Mouse (Mus musculus): Measurements from ENCODE around the gene Pkib. TPM values are rescaled to one million over a fixed set of nuclear protein-coding genes. Genes with fewer than 3 reads are reported as not detected.

Pkib gene
- total RNA-seq (2021), result 10 to 100 TPM; 13.1 to 13.8 TPM

DNA sequence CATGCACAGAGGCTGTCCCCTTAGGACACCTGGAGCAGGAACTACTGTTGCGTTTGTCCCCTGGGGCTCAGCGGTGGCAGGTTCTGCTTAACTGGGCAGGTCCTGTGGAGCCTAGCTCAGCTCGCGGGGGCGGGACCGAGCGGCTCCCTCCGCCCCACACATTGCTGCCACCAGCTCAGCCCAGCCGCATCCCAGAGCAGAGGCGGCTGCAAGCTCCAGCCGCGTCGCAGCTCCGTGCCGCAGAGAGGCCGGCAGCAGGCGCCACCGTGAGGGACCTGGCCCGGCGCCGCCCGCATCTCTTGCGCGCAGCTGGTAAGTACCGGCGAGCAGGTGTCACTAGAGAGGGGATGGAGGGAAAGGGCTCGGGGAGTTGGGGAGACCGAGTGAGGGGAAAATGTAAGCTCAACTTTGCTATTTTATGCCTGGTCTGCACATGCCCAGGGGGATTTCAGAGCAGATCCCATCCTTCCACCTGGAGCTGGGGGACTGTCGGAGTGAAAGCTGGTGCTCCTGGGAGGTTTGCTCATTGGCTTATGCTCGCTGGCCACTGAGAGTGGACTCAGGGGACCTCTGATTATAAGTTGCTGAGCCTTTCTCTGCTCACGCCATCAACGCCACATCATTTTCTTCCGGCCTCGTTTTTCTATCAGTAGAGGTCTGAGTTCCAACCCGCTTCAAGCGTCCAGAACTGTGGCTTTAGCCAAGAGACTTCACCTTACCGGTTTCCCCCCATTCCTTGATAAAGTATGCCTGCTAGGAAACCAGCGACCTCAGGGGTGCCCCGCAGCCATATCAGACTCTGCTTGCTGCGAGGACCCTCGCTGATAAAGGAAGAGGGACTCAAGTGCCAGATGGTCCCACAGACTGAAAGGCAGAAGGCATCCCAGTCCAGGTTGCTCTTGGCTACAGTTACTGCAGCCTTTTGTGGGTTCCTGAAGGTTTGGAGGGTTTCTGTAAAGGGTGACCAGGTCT is at the start of gene Pkib:
TSS of gene Pkib (plus strand) at position 86 of the 972 bp plus-strand sequence.
- DNase-seq, result peak; percentile 60 to 65

DNA sequence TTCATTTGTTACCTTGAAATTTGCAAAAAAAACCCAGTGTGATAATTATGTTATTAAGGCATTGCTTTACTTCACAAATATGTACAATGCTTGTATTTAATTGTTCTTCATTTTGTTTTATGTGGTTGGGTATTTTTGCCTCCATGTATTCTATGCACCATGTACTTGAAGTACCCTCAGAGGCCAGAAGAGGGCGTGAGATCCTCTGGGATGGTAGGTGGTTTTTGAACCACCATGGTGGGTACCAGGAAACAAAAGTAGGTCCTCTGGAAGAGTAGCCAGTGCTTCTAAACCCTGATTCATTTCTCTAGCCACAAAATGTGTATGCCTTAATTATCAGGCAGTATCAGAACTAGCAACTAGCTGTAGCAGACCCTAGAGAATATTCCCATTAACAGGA is 47.9 kb upstream of the Pkib start:
- no peak for DNase-seq

DNA sequence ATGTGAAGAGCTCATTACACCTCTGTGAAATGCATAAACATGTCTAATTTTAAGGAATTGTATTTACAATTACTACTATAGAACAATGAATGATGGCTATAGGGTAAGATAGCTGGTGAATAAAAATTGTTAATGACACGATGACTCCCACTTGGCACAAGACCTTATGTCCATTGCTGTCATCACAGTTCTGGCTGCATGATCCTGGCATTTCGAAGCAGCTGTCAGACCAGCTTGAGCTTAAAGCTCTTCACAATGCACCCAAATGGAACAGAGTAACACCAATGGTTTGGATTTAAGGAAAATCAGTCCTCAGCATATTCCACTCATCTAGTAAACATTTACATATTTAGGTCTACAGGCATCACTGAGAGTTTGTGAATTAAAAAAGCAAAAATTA is 37.5 kb upstream of the Pkib start:
- DNase-seq, result no peak

DNA sequence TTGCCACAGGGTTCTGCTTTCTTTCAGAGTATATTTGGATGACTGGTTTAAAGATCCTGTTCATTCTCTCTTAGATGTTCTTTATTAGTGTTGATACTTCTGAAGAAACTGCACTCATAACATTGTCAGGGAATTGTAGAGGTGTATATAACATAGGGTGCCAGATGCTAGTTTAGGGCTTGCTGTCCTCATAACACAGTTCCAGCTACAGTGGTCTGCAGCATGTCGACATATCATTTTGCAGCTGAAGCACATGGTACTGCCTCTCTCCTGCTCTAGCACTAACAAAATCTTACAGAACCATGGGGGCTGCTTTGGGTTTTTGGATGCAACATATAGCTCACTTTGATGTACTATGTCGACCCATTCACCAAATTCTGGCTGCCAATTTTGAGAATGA is 34.6 kb upstream of the Pkib start:
- no peak for DNase-seq

DNA sequence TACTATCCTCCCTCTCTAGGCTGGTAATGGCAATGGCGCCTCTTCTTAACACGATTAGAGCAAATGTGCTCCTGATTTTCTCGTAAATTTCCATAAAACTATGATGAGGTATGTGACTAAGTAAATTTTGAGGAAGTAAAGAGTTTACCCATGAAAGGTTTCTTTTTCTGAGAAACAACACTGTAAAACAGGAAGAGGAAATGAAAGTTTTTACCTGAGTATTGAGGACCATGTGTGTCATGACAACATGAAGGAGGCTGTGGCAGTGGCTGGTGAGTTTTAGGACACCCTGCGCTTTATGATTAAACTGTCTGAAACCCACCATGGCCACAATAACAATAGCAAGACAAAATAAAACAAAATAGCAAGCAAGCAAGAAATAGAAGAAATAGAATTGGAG is 28.8 kb upstream of the Pkib start:
- DNase-seq, result no peak

DNA sequence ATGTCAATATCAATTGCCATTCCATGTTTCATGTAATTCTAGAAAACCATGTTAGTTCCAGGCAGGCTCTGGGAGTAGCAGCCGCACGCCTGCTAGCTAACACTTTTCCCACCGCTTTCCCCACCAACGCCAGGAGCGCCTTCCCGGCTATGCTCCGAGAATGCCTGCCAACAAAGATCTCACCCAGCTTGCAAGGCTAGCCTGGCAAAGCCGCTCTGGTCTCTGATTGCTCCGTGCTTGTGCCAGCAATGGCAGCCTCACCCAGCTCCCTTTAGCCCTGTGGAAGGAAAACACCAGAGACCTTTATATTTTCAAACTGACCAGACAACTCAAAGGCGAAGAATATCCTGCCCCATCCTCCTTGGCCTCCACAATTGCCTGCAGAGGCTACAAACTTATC is 8.5 kb upstream of the Pkib start:
- peak; percentile 9 to 15 for DNase-seq

DNA sequence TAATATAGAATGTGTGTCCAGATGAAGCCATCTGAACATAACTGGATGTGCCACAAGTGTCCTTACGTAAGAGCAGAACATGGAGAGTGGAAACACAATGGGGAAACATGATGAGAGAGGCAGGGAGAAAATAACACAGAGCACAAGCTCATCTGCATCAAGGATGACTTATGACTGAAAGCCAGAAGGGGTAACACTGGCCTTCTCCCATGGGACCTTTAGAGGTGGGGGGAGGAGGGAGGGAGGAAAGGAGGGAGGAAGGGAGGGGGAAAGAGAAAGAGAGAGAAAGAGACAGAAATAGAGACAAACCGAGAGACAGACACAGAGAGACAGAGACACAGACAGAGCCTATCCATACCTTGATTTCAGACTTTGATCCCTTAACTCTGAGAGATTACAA is 4.0 kb upstream of the Pkib start:
- no peak for DNase-seq

DNA sequence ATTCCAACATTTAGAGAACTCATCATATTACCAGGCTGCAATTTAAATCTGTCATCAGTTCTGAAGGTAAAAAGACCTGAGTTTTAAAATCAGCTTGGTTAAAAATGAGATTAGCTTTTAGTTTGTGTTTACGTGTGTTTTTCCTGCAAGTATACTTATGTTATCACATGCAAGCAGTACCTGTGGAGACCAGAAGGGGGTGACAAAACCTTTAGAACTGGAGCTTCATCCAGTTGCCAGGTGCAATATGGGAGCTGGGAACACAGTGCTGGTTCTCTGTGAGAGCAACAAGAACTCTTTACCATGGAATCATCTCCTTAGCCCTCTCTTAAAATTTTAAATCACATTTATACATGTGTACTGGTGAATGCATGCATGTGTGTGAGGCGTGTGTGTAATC is 1.2 kb upstream of the Pkib start:
- DNase-seq, result no peak

DNA sequence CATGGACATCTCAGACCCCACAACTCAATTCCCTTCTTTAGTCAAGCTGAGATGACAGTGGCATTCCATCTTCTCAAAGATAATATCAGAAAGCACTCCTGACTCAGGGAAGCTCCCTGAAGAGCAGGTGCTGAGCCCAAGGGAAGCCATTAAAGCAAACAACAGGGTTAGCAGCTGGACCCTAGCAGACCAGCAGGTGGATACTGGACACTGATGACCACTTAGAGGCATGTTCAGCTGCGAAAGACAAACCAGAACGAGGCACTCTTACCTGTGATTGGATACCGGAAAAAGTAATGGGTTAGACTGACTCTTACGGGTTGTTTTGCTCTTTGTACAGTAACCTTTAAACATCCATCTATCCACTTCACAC is 1.1 kb downstream of the Pkib start:
- DNase-seq, result no peak

DNA sequence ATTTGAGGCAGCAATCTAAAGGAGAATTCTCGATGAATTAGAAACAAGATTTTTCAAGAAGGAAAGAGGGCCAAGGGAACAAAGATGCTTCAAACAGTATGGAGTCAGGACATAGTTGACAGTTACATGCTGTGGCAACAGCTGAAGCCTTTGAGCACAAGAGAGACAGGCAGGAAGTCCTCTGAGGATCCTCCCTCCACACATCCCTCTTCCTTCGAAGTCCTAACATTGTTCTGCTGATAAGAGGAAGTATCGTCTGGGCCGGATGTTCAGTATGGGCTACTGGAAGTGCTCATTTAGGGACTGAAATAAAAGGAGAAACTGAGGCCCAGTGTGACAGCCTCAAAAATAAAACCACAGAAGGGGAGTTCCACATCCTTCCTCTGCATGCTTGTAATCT is 5.2 kb downstream of the Pkib start:
- no peak for DNase-seq

DNA sequence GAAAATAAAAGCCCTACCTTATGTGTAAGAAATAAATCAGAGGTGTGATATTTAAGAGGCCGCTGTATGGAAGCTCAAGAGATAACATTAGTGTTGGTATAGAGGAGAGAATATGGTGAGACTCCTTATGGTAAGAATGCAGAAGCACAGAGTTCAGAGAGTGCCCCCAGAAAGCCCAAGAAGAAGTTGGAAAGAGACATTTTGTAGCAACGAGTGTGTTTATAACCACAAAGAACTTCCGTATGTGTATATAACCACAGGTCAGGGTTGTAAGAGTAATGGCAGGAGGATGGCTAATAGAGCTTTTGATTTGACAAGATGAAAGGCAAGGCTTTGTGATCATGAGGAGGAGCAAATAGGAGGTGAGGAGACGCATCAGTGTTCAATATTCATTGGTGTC is 6.5 kb downstream of the Pkib start:
- no peak for DNase-seq

DNA sequence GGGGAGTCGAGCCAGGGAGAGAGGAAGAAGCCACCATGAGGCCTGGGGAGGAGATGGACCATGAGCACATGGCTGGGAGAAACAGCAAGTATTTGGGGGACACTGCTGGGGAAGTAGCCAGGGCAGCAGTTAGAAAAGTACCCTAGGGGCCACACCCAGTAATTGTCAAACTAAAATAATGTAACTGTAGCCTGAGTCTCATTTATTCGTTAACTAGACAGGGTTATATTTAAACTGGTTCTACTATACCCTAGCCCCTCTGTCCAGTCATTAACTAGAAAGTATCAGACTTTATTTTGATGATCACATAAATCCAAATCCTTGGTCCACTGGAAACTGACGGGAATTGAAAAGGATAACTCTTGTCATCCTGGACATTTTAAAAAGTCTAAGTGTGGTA is 7.8 kb downstream of the Pkib start:
- DNase-seq, result no peak

DNA sequence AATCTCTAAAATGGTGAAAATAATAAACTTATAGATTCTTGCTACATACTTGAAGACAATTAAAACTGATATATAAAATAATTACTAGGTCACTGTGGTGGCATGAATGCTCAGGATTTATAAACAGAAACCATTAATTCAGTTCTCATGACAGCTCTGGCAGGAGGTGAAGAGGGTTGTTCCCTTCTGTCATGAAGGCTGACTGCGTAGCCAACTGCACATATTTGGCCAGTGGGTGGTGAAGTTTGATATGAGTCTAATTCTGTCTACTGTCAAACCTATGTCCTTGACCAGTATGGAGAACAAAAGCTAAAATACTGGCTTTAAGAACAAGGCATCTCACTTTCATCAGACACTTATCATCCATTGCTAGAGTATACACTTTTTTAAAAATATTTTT is 21.5 kb downstream of the Pkib start:
- DNase-seq, result no peak

DNA sequence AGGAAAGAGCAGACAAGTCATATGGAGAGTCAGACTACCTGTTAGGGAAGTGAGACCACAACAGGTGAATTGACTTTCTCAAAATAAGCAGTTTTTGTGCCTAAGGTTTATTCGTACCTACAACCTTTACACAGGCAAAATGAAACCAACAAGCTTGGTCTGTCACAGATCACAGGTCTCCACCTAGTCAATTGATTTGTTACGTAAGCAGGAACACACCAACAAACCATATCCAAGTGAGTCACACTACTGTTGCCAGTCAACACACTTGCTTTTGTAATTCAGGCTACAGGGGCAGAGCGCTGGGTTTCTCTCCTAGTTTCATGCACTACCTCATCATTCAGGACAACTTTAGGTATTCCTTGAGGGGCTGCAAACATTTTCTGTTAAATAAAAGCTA is 28.7 kb downstream of the Pkib start:
- no peak for DNase-seq

DNA sequence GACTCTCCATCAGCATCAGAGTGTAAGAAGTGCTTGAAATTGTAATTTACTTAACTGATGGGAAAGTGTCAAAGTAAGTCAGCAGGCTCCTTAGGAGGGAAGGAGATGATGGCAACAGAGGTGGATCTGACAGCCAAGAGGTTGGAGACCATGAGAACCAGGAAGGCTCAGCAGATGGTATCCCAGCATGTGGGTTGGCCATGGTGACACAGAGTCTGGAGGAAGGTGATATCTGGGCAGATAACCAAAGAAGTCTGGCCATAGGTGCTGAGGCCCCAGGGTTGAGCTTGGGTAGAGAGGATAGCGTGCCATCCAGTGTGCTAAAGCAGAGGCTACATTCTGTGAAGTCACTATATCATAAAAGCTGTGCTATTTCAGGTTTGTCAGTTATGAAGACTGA is 32.0 kb downstream of the Pkib start:
- DNase-seq, result no peak

DNA sequence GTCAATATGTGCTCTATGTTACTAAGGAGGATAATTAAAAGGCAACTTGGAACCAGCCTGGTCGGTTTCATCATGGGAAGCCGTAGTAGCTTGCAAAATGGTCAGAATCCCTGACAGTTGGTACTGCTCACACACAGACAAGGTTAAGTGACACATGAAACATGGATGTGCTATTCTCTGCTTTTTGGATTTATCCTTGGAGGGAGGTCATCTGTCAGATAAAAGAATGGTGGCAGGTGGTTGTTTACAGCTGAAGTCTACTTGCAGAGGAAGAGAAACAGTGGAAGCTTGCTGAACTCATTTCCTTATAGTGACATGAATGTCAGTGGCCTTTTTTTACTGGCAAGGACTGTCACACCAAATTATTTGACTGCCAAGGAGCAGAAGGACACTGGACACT is 32.5 kb downstream of the Pkib start:
- DNase-seq, result no peak

DNA sequence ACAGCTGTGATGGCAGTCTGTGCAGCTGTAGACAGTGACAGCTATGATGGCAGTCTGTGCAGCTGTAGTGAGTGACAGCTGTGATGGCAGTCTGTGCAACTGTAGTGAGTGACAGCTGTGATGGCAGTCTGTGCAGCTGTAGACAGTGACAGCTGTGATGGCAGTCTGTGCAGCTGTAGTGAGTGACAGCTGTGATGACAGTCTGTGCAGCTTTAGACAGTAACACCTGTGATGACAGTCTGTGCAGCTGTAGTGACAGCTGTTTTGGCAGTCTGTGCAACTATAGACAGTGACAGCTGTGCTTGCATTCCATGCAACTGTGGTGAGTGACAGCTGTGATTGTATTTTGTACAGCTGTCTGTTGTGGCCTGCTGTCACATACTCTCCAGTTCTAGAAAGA is 44.0 kb downstream of the Pkib start:
- DNase-seq, result no peak

DNA sequence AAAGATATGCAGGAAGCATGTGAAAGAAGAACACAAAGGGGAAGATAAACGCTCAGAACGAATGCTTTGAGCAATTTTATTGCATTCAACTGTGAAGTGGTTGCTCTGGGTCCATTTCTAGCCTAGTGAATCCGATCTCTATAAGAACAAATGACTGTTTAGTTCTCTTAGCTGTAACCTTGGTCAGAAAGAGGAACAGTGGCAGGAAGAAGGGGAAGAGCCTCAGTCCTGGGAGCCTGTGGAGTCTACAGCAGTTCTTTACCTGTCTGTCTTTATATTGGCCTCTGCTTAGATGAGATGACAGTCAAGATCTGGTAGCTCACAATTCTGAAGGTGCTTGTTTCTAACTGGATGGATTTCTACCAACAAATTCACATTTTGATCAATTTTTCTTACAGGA is 56.2 kb downstream of the Pkib start:
- DNase-seq, result no peak

DNA sequence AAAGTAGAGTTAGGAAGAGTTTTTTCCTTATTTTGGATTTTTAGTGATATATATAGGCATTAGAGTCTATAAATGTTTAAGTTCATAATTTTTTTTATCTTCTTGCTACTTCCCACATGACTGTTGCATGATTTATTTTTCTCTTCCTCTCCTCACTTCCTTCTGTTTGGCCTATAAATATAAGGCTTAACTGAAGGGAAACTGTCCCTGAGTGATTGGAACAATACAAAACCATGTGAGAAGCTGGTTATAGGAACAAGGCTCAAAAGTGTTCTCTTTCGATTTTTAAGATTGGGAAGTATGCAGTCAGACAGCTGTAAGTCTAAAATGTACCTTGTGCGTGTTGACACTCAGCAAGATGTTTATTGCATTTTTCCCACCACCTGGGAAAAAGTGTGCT is 58.4 kb downstream of the Pkib start:
- DNase-seq, result no peak

DNA sequence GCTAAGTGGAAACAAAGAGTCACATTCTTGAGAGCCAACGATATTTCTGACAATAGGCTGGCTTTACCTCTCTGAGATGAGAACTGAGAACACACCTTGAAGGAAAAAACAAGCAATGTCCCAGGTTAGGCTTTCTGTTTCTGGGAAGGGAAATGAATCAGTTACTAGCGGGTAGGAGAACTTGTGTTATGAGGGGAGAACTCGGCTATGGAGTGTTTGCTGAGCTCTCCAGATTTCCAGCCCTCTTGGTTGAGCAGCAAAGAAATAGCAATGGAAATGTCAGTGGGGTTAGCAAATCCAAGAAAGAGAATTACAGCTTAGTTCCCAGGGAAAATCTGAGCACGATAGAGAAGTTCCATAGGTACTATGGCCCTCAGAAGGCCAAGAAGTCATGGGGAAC is 70.5 kb downstream of the Pkib start:
- no peak for DNase-seq

DNA sequence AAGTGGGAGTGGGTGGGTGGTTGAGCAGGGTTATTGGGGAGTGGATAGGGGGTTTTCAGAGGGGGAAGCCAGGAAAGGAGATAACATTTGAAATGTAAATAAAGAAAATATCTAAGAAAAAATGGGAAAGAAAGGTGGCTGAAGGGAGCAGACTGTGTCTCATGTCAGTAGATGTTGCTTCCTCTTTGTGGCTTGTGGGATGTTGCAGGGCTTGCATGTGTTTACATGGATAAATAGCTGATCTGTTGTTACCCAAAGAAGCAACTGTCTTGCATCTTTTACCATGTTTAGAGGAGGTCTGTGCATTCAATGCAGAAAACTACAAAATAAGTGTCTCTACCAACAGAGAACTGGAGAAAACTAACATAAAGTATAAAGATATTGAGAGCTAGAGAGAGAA is 89.3 kb downstream of the Pkib start:
- DNase-seq, result no peak

DNA sequence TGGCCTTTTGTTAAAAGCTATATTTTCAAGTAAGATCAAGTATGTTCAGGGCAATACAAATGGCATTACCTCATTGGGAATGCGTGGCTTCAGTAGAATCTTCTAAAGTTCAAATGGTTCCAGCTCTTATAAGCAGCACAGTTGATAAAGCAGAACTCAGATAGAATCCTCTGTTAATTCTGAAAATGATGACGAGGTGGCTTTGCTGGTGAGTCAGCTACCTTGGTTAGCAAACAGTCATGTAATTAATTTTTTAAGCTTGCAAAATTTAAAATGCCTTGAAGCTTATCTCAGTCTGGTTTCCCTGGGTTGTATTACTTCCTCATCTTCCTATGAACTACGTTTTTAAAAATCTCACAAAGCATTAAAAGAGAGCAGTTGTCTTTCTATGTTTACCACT is 90.6 kb downstream of the Pkib start:
- no peak for DNase-seq

DNA sequence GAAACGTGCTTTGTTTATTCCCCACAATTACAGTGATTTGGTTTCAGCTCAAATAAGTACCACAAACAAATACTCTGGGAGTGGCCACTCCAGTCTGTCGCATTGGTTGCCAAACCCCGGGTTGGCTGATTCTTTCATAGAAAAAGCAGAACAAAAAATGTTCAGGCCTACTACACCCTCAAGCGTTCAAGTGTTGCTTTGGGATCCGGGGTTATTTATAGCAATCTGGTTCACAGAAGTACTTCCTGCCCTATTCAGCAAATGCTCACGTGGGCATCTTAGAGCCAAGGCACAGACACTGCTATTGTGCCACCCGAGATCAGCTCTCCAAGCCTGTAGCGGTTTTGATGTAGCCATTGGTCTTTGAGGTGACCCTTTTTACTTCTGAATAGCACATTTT is 95.9 kb downstream of the Pkib start:
- DNase-seq, result no peak

DNA sequence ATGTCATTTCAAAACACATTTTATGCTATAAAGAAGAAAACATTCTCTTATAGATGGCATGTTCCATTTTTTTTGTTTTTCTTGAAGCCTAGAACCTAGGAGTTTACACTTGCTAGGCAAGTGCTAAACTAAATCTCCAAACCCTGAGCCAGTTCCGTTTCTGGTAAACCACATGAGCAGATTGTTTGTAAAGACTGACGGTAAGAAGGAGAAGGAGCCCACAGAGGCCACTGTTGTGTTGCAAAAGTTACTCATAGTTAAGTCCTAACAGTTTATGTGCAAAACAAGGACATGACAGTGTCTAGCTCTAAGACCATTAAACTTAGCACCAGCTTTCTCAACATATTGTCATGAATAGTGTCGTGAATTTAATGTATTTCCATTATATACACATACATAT is 99.9 kb downstream of the Pkib start:
- no peak for DNase-seq

DNA sequence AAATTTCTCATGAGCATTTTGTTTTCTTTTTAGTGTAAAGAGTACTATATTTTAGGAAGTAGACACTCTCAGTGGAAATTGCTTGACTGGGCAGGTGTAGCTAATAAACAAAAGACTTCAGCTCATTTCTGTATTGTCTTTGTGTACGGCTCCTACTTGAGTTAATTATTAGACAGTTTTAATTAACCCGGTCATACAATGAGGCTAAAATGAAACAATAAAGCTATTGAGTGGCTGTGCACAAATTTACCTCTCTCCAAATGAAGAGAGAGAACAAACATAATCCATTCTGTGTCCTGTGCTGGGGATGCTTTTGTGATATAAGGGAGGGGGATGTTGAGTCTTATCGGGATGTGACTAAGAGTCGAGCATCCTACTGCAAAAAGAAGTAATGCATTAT is 109.0 kb downstream of the Pkib start:
- DNase-seq, result no peak
